Mouse (Mus musculus) adrenal gland, postnatal 25 days (tissue): ENCODE measurements around the gene Kcnd3. TPM values are rescaled to one million over a fixed set of nuclear protein-coding genes. Genes with fewer than 3 reads are reported as not detected.
A peak's percentile ranks its signal among the peaks of the same experiment; 100 is the strongest.

Experiments
- DNase-seq: peaks from one replicate; pipeline ENCODE4 v3.0.0; 2021; ENCODE audit warnings: mixed read lengths
- long read RNA-seq: library from polyadenylated mRNA; stranded (forward); transcript quantifications from one replicate; pipeline ENCODE4 v2.0.0, GENCODE M21; 2021
- total RNA-seq: library from RNA; stranded (reverse); gene quantifications from 2 replicates; pipeline ENCODE4 v1.2.3, GENCODE M21; 2021

The Kcnd3 gene
- total RNA-seq, result 3.0 and 4.2 TPM in 2 replicates
- long read RNA-seq, result 0 reads

- peak; percentile 70 for DNase-seq
Measured at GRCm38 (mm10) chr3:105451627-105452555, at the start of gene Kcnd3. Gene Kcnd3 (plus strand): TSS chr3:105452330.

- no peak for DNase-seq
Measured at GRCm38 (mm10) chr3:105402676-105403075, 49.5 kb upstream of the Kcnd3 start.

GRCm38 (mm10) chr3:105403410-105404076, 48.6 kb upstream of the Kcnd3 start:
- no peak for DNase-seq

- peak; percentile 21 for DNase-seq
Measured at GRCm38 (mm10) chr3:105404077-105404446, 48.1 kb upstream of the Kcnd3 start.

GRCm38 (mm10) chr3:105405516-105405915, 46.6 kb upstream of the Kcnd3 start:
- no peak for DNase-seq

- DNase-seq, result no peak
Measured at GRCm38 (mm10) chr3:105406036-105406435, 46.1 kb upstream of the Kcnd3 start.

GRCm38 (mm10) chr3:105408211-105408610, 43.9 kb upstream of the Kcnd3 start:
- DNase-seq, result no peak

- peak; percentile 28 for DNase-seq
Measured at GRCm38 (mm10) chr3:105410810-105411209, 41.3 kb upstream of the Kcnd3 start.

GRCm38 (mm10) chr3:105411776-105412175, 40.4 kb upstream of the Kcnd3 start:
- DNase-seq, result no peak

GRCm38 (mm10) chr3:105412229-105412628, 39.9 kb upstream of the Kcnd3 start:
- DNase-seq, result peak; percentile 59

GRCm38 (mm10) chr3:105412681-105413080, 39.4 kb upstream of the Kcnd3 start:
- DNase-seq, result no peak

GRCm38 (mm10) chr3:105418441-105418840, 33.7 kb upstream of the Kcnd3 start:
- DNase-seq, result no peak

- no peak for DNase-seq
Measured at GRCm38 (mm10) chr3:105422391-105422790, 29.7 kb upstream of the Kcnd3 start.

GRCm38 (mm10) chr3:105423427-105423826, 28.7 kb upstream of the Kcnd3 start:
- peak; percentile 56 for DNase-seq

- DNase-seq, result no peak
Measured at GRCm38 (mm10) chr3:105428586-105428985, 23.5 kb upstream of the Kcnd3 start.

- DNase-seq, result no peak
Measured at GRCm38 (mm10) chr3:105436383-105436782, 15.7 kb upstream of the Kcnd3 start.

GRCm38 (mm10) chr3:105436971-105437370, 15.2 kb upstream of the Kcnd3 start:
- no peak for DNase-seq

GRCm38 (mm10) chr3:105440873-105441495, 11.1 kb upstream of the Kcnd3 start:
- DNase-seq, result no peak

GRCm38 (mm10) chr3:105450641-105451470, 1.3 kb upstream of the Kcnd3 start:
- DNase-seq, result peak; percentile 35

- peak; percentile 41 for DNase-seq
Measured at GRCm38 (mm10) chr3:105452556-105453213, 555 bp downstream of the Kcnd3 start.

GRCm38 (mm10) chr3:105453214-105453950, 1.3 kb downstream of the Kcnd3 start:
- DNase-seq, result no peak
